Mouse (Mus musculus) limb, embryonic 12.5 days (tissue): Measurements from ENCODE around the gene Phox2a. TPM values are rescaled to one million over a fixed set of nuclear protein-coding genes. Genes with fewer than 3 reads are reported as not detected.

Experiments used
- ATAC-seq: fragments of 200-750 bp; cut with Nextera tagmentation; 2 replicates; pipeline ENCODE4 v1.8.0; 2017; ENCODE audit warnings: low read depth, moderate TSS enrichment; ENCODE audit not compliant: insufficient number of reproducible peaks, insufficient read depth, low FRiP score, low TSS enrichment
- H3K27ac ChIP-seq: fragments of 300-500 bp; sonication (generic); 2 replicates; pipeline ENCODE4 v1.5.1; 2016; ENCODE audit warnings: mild to moderate bottlenecking, moderate library complexity
- H3K27me3 ChIP-seq: fragments of 300-500 bp; sonication (generic); 2 replicates; pipeline ENCODE4 v1.6.1; 2016; ENCODE audit warnings: mild to moderate bottlenecking, moderate library complexity
- H3K36me3 ChIP-seq: fragments of 300-500 bp; sonication (generic); 2 replicates; pipeline ENCODE4 v1.6.1; 2016; ENCODE audit warnings: mild to moderate bottlenecking, moderate library complexity
- H3K4me1 ChIP-seq: fragments of 300-500 bp; sonication (generic); replicated peaks from 2 replicates; pipeline ENCODE4 v1.6.1; 2016
- H3K4me2 ChIP-seq: fragments of 300-500 bp; sonication (generic); 2 replicates; pipeline ENCODE4 v1.6.1; 2016; ENCODE audit warnings: mild to moderate bottlenecking, moderate library complexity
- H3K4me3 ChIP-seq: fragments of 300-500 bp; sonication (generic); replicated peaks from 2 replicates; pipeline ENCODE4 v1.5.1; 2016; ENCODE audit warnings: mild to moderate bottlenecking
- H3K9ac ChIP-seq: fragments of 300-500 bp; sonication (generic); replicated peaks from 2 replicates; pipeline ENCODE4 v1.6.1; 2016; ENCODE audit warnings: mild to moderate bottlenecking, moderate library complexity
- H3K9me3 ChIP-seq: fragments of 300-500 bp; sonication (generic); 2 replicates; pipeline ENCODE4 v1.6.1; 2016; ENCODE audit warnings: mild to moderate bottlenecking, moderate library complexity
- WGBS: fragments of 180-500 bp; shearing (Covaris S2); methylation state at CpG from one replicate; pipeline ENCODE4 v1.1.7; 2016; 5-methylcytosine and 5-hydroxymethylcytosine counted together
- polyA plus RNA-seq: library from polyadenylated mRNA; unstranded; fragments of >200 nt; fragmentation: Nextera tagmentation; extraction: Ambion mirVana; gene quantifications from 2 replicates; pipeline ENCODE4 v1.2.1, GENCODE M21; 2016

Gene Phox2a
- polyA plus RNA-seq = 0.13 TPM in 1 of 2 replicates, not detected in the other

- H3K9ac ChIP-seq = peak within 1 kb of the TSS; percentile 37; the same call in 1 of the 2 replicates
- H3K4me1 ChIP-seq = peaks cover 26% of the 10 kb centered on the region
- H3K27ac ChIP-seq = no peak within 1 kb of the TSS
- peaks cover 72% of the 10 kb centered on the region for H3K27me3 ChIP-seq
- peaks cover 2% of the 10 kb centered on the region; the same call in 1 of the 2 replicates for H3K36me3 ChIP-seq
- H3K4me2 ChIP-seq = peak within 1 kb of the TSS; percentile 56
- no peak for ATAC-seq
- no peaks in the 10 kb centered on the region for H3K9me3 ChIP-seq
- H3K4me3 ChIP-seq = peak within 1 kb of the TSS; percentile 38
- under 1% methylated on average over 42 of the region's 45 CpGs for WGBS
Measured at GRCm38 (mm10) chr7:101817861-101818401, at the start of gene Phox2a. Gene Phox2a, plus strand, starts transcription at chr7:101818313.

DNA sequence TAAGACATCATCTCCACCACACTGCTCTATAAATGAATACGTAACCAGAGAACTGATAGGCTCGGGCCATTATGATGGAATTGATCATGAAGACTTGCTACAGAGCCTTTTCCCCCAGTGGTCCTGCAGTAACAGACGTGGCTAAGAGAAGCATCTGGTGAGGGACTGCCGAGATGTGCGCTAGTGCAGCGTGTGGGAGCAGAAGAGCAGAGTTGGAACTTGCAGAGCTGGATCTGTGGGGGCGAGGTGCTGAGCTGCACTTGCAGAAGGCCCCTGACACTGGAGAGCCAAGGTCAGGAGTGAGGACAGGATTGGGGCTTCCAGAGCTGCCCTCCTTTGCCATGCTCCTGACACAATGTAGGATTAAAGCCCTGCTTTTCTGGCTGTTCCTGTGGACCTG lies 48.1 kb upstream of the Phox2a start:
- no peak overlapping the region for H3K27ac ChIP-seq
- no peak overlapping the region for H3K4me3 ChIP-seq
- H3K9ac ChIP-seq = no peak overlapping the region
- H3K27me3 ChIP-seq = no peaks in the 10 kb centered on the region
- no peak overlapping the region for H3K4me2 ChIP-seq
- H3K4me1 ChIP-seq = peaks cover 13% of the 10 kb centered on the region
- no peak for ATAC-seq
- no peaks in the 10 kb centered on the region for H3K9me3 ChIP-seq
- peaks cover 17% of the 10 kb centered on the region; the same call in 1 of the 2 replicates for H3K36me3 ChIP-seq
- 81% methylated on average over 7 of the region's 7 CpGs for WGBS

DNA sequence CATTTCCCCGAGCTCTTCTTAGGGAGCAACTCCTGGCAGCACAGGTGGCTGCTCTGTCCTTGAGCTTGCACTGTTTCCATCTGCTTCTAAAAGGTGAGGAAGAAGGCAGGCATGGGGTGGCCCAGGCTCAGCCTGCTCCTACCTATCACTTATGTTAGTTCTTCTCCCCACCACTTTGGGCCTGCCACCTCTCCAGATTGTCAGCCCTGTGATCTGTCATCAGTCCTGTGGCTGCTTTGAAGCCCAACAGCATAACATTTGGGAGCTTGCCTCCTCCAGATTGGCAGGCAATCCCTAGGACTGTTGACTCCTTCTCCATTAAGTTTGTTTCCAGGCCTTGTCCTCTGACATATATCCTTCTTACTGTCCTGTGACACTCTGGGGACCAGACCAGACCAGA lies 46.5 kb upstream of the Phox2a start:
- H3K36me3 ChIP-seq = peaks cover 14% of the 10 kb centered on the region; the same call in 1 of the 2 replicates
- ATAC-seq = no peak
- H3K4me1 ChIP-seq = peaks cover 13% of the 10 kb centered on the region
- no peak overlapping the region for H3K9ac ChIP-seq
- no peak overlapping the region for H3K4me3 ChIP-seq
- no peak overlapping the region for H3K4me2 ChIP-seq
- H3K9me3 ChIP-seq = no peaks in the 10 kb centered on the region
- WGBS = 81% methylated on average over 1 of the region's 1 CpGs
- no peak overlapping the region for H3K27ac ChIP-seq
- H3K27me3 ChIP-seq = no peaks in the 10 kb centered on the region

GRCm38 (mm10) chr7:101772687-101773086 lies 45.4 kb upstream of the Phox2a start:
- no peak for ATAC-seq
- Histone ChIP-seq H3K9me3 (no peaks in the 10 kb centered on the region), H3K27me3 (no peaks in the 10 kb centered on the region), H3K4me2 (no peak overlapping the region), H3K27ac (no peak overlapping the region), H3K9ac (no peak overlapping the region), H3K4me3 (no peak overlapping the region), H3K36me3 (peaks cover 14% of the 10 kb centered on the region; the same call in 1 of the 2 replicates), H3K4me1 (peaks cover 13% of the 10 kb centered on the region)
- 61% methylated on average over 8 of the region's 8 CpGs for WGBS

GRCm38 (mm10) chr7:101777053-101777452 lies 41.1 kb upstream of the Phox2a start:
- ATAC-seq = no peak

GRCm38 (mm10) chr7:101820295-101821030 lies 2.4 kb downstream of the Phox2a start:
- Histone ChIP-seq H3K27me3 (peaks cover 68% of the 10 kb centered on the region), H3K36me3 (peaks cover 28% of the 10 kb centered on the region), H3K9me3 (no peaks in the 10 kb centered on the region), H3K4me3 (peak overlapping the region; percentile 46), H3K27ac (no peak overlapping the region), H3K4me1 (peaks cover 34% of the 10 kb centered on the region), H3K9ac (no peak overlapping the region), H3K4me2 (peak overlapping the region; percentile 90)
- ATAC-seq = no peak
- WGBS = 3% methylated on average over 35 of the region's 35 CpGs

More at GRCm38 (mm10) chr7:101777053-101777452, 41.1 kb upstream of the Phox2a start:
- Histone ChIP-seq H3K4me3 (no peak overlapping the region), H3K9ac (no peak overlapping the region), H3K4me1 (no peaks in the 10 kb centered on the region), H3K36me3 (peaks cover 44% of the 10 kb centered on the region; the same call in 1 of the 2 replicates), H3K27me3 (no peaks in the 10 kb centered on the region), H3K27ac (no peak overlapping the region), H3K9me3 (no peaks in the 10 kb centered on the region), H3K4me2 (no peak overlapping the region)
- WGBS = 79% methylated on average over 1 of the region's 1 CpGs

- peak overlapping the region; percentile 67; the same call in 1 of the 2 replicates for H3K27ac ChIP-seq
- H3K9me3 ChIP-seq = no peaks in the 10 kb centered on the region
- WGBS = under 1% methylated on average over 62 of the region's 71 CpGs
- peak overlapping the region; percentile 46 for H3K4me3 ChIP-seq
- peak overlapping the region; percentile 54 for H3K9ac ChIP-seq
- H3K4me1 ChIP-seq = peaks cover 34% of the 10 kb centered on the region
- H3K36me3 ChIP-seq = peaks cover 42% of the 10 kb centered on the region
- peak overlapping the region; percentile 90 for H3K4me2 ChIP-seq
- ATAC-seq = peak; percentile 86
- peaks cover 59% of the 10 kb centered on the region for H3K27me3 ChIP-seq
Measured at GRCm38 (mm10) chr7:101821571-101822501, 3.7 kb downstream of the Phox2a start.

DNA sequence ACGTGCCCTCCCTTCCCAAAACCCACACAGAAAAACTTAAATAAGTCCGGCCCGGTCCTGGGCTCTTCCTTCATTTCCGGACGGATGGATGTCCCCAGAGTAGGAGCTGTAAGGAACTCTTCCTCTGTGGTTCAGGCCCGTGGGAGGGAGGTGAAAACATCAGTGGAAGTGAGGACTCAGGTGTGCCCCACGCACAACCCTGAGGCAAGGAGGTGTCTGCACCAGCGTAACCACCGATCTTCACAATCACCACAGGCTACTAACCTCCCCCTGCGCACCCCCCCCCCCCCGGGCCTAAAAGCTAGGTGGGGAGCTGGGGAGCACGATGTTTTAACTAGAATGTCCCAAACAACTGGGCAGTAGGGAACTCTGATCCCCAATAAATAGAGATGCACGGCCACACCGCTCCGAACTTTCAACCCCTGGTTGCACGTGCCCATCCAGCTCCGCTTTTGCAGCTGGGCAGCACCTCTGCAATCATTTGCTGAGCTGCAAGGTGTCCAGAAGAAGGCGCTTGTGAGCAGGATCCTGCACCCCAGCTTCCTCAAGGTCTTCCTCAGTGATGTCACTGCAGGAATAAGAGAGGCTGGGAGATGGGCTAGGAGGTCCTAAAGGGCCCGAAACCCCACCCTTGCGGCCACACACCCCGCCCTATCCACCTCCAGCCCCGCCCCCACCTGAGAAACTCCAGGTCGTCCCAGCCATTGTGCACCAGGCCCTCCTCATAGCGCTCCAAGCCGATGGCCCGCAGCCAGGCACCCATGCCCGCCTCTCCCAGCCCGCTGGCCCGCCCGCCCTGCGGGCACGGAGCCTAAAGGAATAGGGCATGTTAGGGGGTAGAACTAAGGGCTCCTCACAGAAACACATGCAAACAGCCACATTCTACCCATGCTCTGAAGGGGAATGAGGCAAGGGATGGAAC lies 5.0 kb downstream of the Phox2a start:
- WGBS = 28% methylated on average over 29 of the region's 32 CpGs
- no peak overlapping the region for H3K9ac ChIP-seq
- H3K27me3 ChIP-seq = peaks cover 46% of the 10 kb centered on the region
- peaks cover 54% of the 10 kb centered on the region for H3K36me3 ChIP-seq
- 0 out of 2 replicates have a peak overlapping the region, but pooled peaks have one; percentile 4 for H3K27ac ChIP-seq
- H3K4me1 ChIP-seq = peaks cover 32% of the 10 kb centered on the region
- ATAC-seq = 0 out of 2 replicates have a peak, but pooled peaks have one; percentile 3
- no peaks in the 10 kb centered on the region for H3K9me3 ChIP-seq
- peak overlapping the region; percentile 90; the same call in 1 of the 2 replicates for H3K4me2 ChIP-seq
- no peak overlapping the region for H3K4me3 ChIP-seq

GRCm38 (mm10) chr7:101823758-101824630 lies 5.9 kb downstream of the Phox2a start:
- Histone ChIP-seq H3K27ac (no peak overlapping the region), H3K9me3 (no peaks in the 10 kb centered on the region), H3K9ac (no peak overlapping the region), H3K36me3 (peaks cover 63% of the 10 kb centered on the region), H3K4me3 (no peak overlapping the region), H3K27me3 (peaks cover 37% of the 10 kb centered on the region), H3K4me1 (peaks cover 27% of the 10 kb centered on the region), H3K4me2 (no peak overlapping the region)
- 88% methylated on average over 18 of the region's 18 CpGs for WGBS
- ATAC-seq = no peak
